Mouse (Mus musculus) cerebellum, postnatal 14 days (tissue): ENCODE data around the gene Cntnap5b.
"Not testable (repeated sequence)": the region's sequence is repeated elsewhere in the genome, so short reads cannot be mapped to it uniquely, and the experiment has no call there.

Experiments
- DNase-seq, 2 experiments: peaks; one replicate each; pipeline ENCODE4 v3.0.0; 2021; ENCODE audit warnings: mixed read lengths in 2 of 2

Gene Cntnap5b

GRCm38 (mm10) chr1:99772614-99773013, at the start of gene Cntnap5b:
Gene Cntnap5b (plus strand): TSS chr1:99772765.
- peak in 1 of 2 experiments; percentile 2 for DNase-seq

DNA sequence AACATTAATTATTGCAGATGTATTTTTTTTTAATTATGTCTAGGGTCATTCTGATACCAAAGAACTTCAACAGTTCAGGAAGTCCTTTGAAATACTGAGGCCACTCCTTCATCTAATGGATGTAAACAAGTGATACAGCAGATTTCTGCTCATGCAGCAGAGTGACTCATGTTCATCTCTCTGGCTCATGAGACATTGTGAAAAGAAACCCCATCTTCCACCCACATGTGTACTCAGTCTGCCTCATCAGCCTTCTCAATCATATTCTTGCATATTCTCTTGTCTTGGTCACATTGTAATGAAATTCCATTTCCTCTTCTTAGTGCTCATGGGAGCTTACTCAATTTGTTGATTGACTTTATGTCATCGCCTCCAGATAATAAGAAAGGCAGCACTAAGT, 12.6 kb upstream of the Cntnap5b start:
- DNase-seq: no peak

DNA sequence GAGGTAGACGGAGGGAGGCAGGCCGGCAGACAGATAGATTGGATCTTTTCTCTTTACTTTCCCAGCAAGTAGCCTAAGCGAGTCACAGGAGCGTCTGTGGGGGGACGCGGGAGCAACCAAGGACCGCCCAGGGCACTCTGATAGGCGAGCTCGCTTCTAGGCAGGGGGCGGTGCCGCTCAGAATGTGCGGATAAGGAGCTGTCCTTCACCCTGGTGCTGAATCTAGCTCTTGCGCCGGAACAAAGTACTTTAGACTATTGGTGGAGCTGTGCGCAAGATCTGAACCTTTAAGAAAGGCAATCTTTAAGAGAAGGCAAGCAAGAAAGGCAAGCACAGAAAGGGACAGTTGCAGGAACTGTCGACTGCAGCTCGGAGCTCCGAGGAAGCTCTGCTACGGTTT, 382 bp upstream of the Cntnap5b start:
- DNase-seq: peak; percentile 51 to 54

DNA sequence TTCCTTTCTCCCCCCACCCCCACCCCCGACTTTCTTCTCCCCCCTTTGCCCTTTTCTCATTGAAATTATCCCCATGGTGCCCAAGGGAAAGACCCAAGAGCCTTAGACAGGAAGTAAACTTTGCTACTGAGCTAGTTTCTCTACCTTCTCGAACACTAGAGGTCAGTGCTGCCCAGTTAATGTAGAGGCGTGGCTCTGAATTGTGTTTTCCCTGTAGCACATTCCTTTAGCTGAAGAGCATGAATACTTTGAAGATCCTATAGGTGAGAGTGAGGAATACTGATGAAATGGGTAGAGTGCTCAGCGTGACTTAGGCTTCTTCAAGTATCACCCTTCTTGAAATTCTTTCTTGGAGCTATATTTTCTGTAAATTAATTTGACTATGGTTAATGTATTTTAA, 1.6 kb downstream of the Cntnap5b start:
- peak; percentile 68 to 72 for DNase-seq

- no peak for DNase-seq
Observed at GRCm38 (mm10) chr1:99813334-99814110, 41.0 kb downstream of the Cntnap5b start.

GRCm38 (mm10) chr1:99872344-99872743, 99.8 kb downstream of the Cntnap5b start:
- DNase-seq: no peak

- DNase-seq: peak in 1 of 2 experiments; percentile 3
Observed at GRCm38 (mm10) chr1:99907774-99908173, 135.2 kb downstream of the Cntnap5b start.

DNA sequence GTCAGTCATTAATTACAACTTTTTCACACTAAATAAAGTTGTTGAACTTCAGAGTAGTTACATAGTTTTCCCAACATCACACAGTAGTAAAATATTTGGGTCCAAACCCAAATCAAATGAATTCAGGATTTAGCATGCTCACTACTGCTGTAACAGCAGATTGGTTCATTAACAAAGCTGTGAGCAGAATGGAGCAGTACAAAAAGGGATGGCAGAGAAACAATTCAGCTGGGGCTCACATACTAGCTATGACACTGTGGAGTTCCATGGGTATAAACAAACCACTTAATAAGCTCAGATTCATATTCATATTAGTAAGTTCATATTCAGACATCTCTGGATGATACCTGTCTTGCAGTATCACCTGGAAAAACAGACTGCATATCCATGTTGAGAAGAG, 170.9 kb downstream of the Cntnap5b start:
- no peak for DNase-seq

- no peak for DNase-seq
Observed at GRCm38 (mm10) chr1:99959428-99959987, 186.9 kb downstream of the Cntnap5b start.

GRCm38 (mm10) chr1:99967300-99968089, 194.9 kb downstream of the Cntnap5b start:
- DNase-seq: no peak

GRCm38 (mm10) chr1:99970184-99971086, 197.9 kb downstream of the Cntnap5b start:
- DNase-seq: peak; percentile 5 to 10

GRCm38 (mm10) chr1:100001226-100001625, 228.7 kb downstream of the Cntnap5b start:
- DNase-seq: not testable (repeated sequence)

- DNase-seq: peak; percentile 67 to 73
Observed at GRCm38 (mm10) chr1:100006021-100006745, 233.6 kb downstream of the Cntnap5b start.

- no peak for DNase-seq
Observed at GRCm38 (mm10) chr1:100041808-100042207, 269.2 kb downstream of the Cntnap5b start.

- no peak for DNase-seq
Observed at GRCm38 (mm10) chr1:100079812-100080211, 307.2 kb downstream of the Cntnap5b start.

DNA sequence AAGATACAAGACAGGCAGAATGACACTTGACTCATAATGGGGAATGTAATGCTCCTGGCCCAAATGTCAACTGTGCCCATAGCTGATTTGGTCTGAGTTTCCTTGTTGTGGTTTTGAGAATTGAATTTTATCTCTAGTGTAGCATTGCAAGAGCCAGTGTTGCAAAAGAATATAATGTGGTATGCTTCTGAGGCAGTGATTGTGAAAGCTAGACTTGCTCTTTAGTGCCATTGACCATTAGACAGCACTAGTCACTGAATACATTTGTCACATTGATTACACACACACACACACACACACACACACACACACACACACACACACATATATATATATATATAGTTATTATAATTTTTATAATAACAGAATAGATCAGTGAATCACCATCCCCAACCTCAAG, 328.0 kb downstream of the Cntnap5b start:
- DNase-seq: no peak

- DNase-seq: no peak
Observed at GRCm38 (mm10) chr1:100101017-100101416, 328.5 kb downstream of the Cntnap5b start.

- peak; percentile 2 to 7 for DNase-seq
Observed at GRCm38 (mm10) chr1:100104343-100104742, 331.8 kb downstream of the Cntnap5b start.

DNA sequence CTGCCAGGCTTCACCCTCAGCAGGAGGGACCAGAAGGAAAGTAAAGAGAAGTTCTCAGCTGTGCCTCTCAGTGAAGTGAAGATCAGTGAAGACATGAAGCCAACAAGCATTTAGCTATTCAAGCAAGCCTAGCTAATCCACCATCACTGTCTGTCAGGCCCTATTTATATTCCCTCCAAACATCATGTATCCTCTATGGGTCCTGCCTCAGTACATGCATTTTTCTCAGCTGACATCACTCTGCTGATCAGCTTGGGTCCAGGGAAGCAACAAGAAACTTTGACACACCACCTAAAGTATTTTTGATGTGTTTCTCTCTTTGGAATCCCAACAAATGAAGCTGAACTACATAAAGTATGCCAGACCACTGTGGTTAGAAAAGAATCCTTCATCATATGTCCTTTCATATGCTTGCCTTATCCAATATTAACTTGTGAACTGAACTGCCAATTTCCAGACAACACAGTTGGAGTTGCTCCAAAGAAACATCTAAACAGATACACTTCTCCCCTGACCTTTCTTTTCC, 349.9 kb downstream of the Cntnap5b start:
- no peak for DNase-seq

DNA sequence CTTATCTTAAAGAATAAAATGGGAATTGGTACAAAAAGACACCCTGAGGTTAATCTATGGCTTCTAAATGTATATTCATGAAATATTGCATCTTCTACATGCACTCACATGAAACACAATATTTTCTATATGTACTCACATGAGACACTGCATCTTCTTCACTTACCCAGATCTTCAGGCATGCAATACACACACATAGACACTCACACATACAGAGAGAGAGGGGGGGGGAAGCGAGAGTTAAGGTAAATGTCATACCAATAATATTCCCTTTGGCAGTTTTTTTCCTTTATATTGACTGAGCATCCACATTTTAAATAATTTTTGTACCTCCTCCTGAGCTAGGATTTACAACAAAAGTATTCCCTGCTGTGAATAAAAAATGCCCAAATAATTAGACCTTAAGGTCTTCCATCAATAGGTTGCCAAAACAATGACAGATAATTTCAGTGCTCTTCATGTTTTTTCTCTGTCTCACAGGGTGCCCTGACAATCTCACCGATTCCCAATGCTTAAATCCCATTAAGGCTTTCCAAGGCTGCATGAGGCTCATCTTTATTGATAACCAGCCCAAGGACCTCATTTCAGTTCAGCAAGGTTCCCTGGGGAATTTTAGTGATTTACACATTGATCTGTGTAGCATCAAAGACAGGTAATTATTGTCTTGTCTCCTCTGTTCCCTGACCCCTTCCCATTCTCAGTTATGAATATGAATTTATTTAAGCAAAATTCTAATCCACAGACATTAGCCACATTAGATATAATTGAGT, 391.2 kb downstream of the Cntnap5b start:
- no peak for DNase-seq

DNA sequence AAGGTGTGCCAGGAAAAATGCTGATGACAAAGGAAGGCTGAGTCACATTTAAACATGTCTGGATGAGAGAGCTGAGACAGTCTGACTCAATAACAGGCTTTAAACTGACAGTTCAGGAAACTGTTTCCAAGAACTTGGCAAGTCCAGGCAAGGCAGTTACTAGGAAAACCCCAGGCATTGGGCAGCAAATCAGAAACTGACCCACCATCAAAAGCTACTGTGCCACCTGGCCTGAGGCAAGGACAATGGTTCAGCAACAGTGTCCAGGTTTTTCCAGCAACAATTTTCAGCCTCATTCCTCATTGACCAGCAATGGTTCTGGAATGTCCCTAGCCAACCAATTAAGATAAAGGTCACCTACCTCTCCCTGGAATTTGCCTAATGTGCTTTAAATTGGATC, 399.0 kb downstream of the Cntnap5b start:
- DNase-seq: peak; percentile 24 to 42
